Mouse (Mus musculus) E14TG2a.4 (cell line): ENCODE measurements around the gene Ndfip2.

ENCODE experiments used
- CTCF ChIP-seq: conservative IDR thresholded peaks from 2 replicates; pipeline ENCODE4 v1.5.1; 2014; ENCODE audit warnings: low read length
- NANOG ChIP-seq: IDR thresholded peaks from 2 replicates; pipeline ENCODE4 v1.6.1; 2014; ENCODE audit warnings: borderline replicate concordance, low read length, mixed read lengths
- POU5F1 ChIP-seq: IDR thresholded peaks from 2 replicates; pipeline ENCODE4 v1.6.1; 2014; ENCODE audit warnings: low read length, borderline replicate concordance

- peak; percentile 45 for TF ChIP-seq CTCF
- TF ChIP-seq NANOG: no peak
- no peak for TF ChIP-seq POU5F1
Measured at GRCm38 (mm10) chr14:105295820-105296582, 37.6 kb downstream of the Ndfip2 start.
